ENCODE assay signal across 8 mouse cellular contexts in genomic region chr11:32141034-32141433, GRCm38 (mm10). TPM values are rescaled to one million over a fixed set of nuclear protein-coding genes. Genes with fewer than 3 reads are reported as not detected.
A peak's percentile ranks its signal among the peaks of the same experiment; 100 is the strongest.
DNase-seq lines count a peak whose midpoint lies in the region; ATAC-seq and TF ChIP-seq lines count a peak whose summit lies in the region.

No protein-coding gene starts in this region.

- H3K4me2 ChIP-seq in heart, embryonic 12.5 days: no peak overlapping the region

- no peak for ATAC-seq in heart, embryonic 12.5 days (ENCODE audit: insufficient number of reproducible peaks, low FRiP score)

- no peaks in the 10 kb centered on the region for H3K36me3 ChIP-seq in heart, embryonic 12.5 days
- no peaks in the 10 kb centered on the region for H3K36me3 ChIP-seq in spleen, adult 2 months (ENCODE audit: control insufficient read depth, insufficient read depth, low read length)

- H3K4me1 ChIP-seq in heart, embryonic 12.5 days (replicated peaks): no peaks in the 10 kb centered on the region
- no peaks in the 10 kb centered on the region for H3K4me1 ChIP-seq in spleen, adult 2 months (ENCODE audit: control insufficient read depth, insufficient read depth, insufficient read length)

- DNase-seq in heart, adult 11 months: peak; percentile 81
- peak; percentile 79 for DNase-seq in MN1 (ENCODE audit: low spot score)
- DNase-seq in cerebellum, adult 9-10 months: peak; percentile 63
- peak; percentile 66 to 71 for DNase-seq in frontal cortex, postnatal 36 days (ENCODE audit: low spot score in 2 of 2)
- peak; percentile 81 for DNase-seq in kidney, postnatal 10 days
- peak; percentile 70 for DNase-seq in mesoderm, embryonic 11.5 days (ENCODE audit: low read depth, low spot score)
- peak; percentile 26 to 66 for DNase-seq in spleen, adult 2 months (ENCODE audit: low read depth in 1 of 2, low spot score in 2 of 2)

- H3K27ac ChIP-seq in heart, embryonic 12.5 days (ENCODE audit: poor library complexity, severe bottlenecking): no peak overlapping the region
- no peak overlapping the region for H3K27ac ChIP-seq in spleen, adult 2 months (ENCODE audit: insufficient read depth, low read length)

- H3K27me3 ChIP-seq in heart, embryonic 12.5 days (replicated peaks): peaks cover 11% of the 10 kb centered on the region
- no peaks in the 10 kb centered on the region for H3K27me3 ChIP-seq in spleen, adult 2 months (ENCODE audit: control insufficient read depth, insufficient read depth, low read length)

- TF ChIP-seq CTCF in spleen, adult 2 months (IDR thresholded peaks at IDR 0.05; ENCODE audit: extremely low read depth, insufficient read depth, insufficient read length, insufficient replicate concordance): peak; percentile 78; the same call in 1 of the 2 replicates

- no peak overlapping the region for H3K9ac ChIP-seq in heart, embryonic 12.5 days

- no peak overlapping the region for H3K4me3 ChIP-seq in heart, embryonic 12.5 days
- no peak overlapping the region for H3K4me3 ChIP-seq in spleen, adult 2 months (ENCODE audit: extremely low read depth, insufficient read depth, insufficient read length)

- WGBS in heart, embryonic 12.5 days: 17% methylated on average over 2 of the region's 2 CpGs
- 14% methylated on average over 2 of the region's 2 CpGs for WGBS in spleen, adult 2 months

- H3K9me3 ChIP-seq in heart, embryonic 12.5 days (replicated peaks): no peaks in the 10 kb centered on the region

- TF ChIP-seq POLR2A in spleen, adult 2 months (IDR thresholded peaks at IDR 0.05; ENCODE audit: low read depth, low read length): no peak

RNA-seq across cellular contexts. Expression of gene Il9r, which starts 59.0 kb away (rescaled TPM):
- 0.18 TPM in 1 of 2 replicates, not detected in the other for polyA plus RNA-seq in heart, embryonic 12.5 days (2016; fragmentation: Nextera tagmentation; extraction: Ambion mirVana)
- polyA plus RNA-seq in spleen, adult 2 months (2012; rRNA removed): 27.6 and 36.0 TPM in 2 replicates

Comparison
In these comparisons a context has a peak if more than half of its experiments do, and no peak if none do; other contexts are left out.
1. RNA of gene Il9r, which starts 59.0 kb away (polyA plus RNA-seq): 27.6 to 36.0 TPM in spleen, adult 2 months; 0.18 TPM in heart, embryonic 12.5 days; every median in the first group is over 10 times any median in the second.
2. Peak in every context shown above with its lines, with median percentiles within 50 percentile points of each other: DNase-seq.